Mouse (Mus musculus): ENCODE results near the gene Pdpr. TPM values are rescaled to one million over a fixed set of nuclear protein-coding genes. Genes with fewer than 3 reads are reported as not detected.
A peak's percentile ranks its signal among the peaks of the same experiment; 100 is the strongest.
"Not testable (repeated sequence)": the region's sequence is repeated elsewhere in the genome, so short reads cannot be mapped to it uniquely, and the experiment has no call there.

The Pdpr gene
- total RNA-seq, 1 experiment from 2014 or later = 14.7 TPM

GRCm38 (mm10) chr8:111081580-111082258, 12.7 kb upstream of the Pdpr start:
- ATAC-seq (replicated peaks; ENCODE audit: insufficient number of reproducible peaks, low FRiP score, low TSS enrichment, poor library complexity, severe bottlenecking) = no peak

GRCm38 (mm10) chr8:111083936-111084335, 10.5 kb upstream of the Pdpr start:
- not testable (repeated sequence) for ATAC-seq (replicated peaks; ENCODE audit: insufficient number of reproducible peaks, low FRiP score, low TSS enrichment, poor library complexity, severe bottlenecking)

GRCm38 (mm10) chr8:111090126-111090525, 4.3 kb upstream of the Pdpr start:
- peak; percentile 67; the same call in 1 of the 2 replicates for ATAC-seq (replicated peaks; ENCODE audit: insufficient number of reproducible peaks, low FRiP score, low TSS enrichment, poor library complexity, severe bottlenecking)

- ATAC-seq (replicated peaks; ENCODE audit: insufficient number of reproducible peaks, low FRiP score, low TSS enrichment, poor library complexity, severe bottlenecking) = no peak
These were observed 2.7 kb upstream of the Pdpr start for GRCm38 (mm10) chr8:111091706-111092105.

DNA sequence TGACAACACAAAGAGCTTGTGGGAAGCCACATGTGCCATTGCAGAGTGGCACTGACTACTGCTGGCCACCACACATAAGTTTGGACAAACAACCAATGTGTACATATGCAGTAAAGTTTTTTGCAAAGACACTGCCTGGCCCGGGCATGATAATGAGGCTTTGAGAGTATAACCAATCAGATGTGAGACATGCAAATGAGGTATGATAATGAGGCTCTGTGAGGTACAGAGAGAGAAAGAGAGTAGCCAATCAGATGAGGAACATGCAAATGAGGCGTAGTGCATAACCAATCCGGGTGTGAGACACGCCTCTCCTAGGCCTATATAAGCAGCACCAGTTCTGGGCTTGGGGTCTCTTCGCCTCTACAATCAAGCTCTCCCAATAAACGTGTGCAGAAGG, 2.1 kb upstream of the Pdpr start, which contains the start of gene Clec18a:
Gene Clec18a (minus strand): TSS at position 101 of the 400 bp plus-strand sequence.
- ATAC-seq (replicated peaks; ENCODE audit: insufficient number of reproducible peaks, low FRiP score, low TSS enrichment, poor library complexity, severe bottlenecking) = not testable (repeated sequence)

DNA sequence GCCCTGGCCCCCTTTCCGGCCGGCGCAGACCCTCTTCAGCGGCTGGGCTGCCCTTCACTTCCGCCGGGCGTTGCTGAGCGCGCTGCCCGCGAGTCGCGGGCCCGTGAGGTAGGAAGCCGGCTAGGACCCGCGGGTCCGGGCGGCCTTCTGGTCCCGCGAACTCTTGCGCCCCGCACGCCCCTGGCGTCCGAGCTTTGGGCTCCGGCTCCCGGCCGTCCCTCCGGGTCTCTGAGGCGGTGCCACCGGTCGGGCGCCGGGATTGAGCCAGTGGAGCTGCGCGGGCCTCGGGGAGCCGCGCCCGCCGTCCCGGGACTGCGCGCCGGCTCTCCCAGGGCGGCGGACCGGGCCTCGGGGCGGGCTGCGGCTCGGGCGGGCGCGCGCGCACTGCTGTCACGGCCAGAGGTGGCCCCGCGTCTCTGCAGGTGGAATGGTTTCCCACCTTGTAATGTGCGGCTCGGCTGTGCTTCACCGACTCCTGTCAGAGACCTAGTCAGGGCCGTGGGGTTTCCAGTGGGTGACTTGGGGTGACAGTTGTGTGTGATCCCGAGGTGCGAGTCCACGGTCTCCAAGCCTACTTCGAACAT, 381 bp downstream of the Pdpr start:
- ATAC-seq (replicated peaks; ENCODE audit: insufficient number of reproducible peaks, low FRiP score, low TSS enrichment, poor library complexity, severe bottlenecking) = 0 out of 2 replicates have a peak, but pooled peaks have one; percentile 5

DNA sequence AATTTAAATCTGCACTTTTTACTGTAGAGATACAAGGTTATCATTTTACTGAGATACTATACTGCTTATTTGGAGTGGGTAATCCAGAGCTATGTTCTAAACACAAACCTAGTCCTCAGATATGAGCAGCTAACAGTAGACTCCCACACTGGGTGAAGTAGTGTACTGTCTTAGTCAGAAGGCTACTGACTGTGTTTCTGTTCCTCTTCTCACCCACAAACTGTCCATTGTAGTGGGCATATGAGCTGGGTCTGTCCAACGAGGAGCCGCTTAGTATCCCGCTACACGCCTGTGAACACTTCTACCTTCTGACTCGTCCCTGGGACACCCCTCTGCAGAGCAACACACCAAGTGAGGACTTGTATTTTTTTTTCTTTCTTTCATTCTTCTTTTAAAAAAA, 20.5 kb downstream of the Pdpr start:
- no peak for ATAC-seq (replicated peaks; ENCODE audit: insufficient number of reproducible peaks, low FRiP score, low TSS enrichment, poor library complexity, severe bottlenecking)

DNA sequence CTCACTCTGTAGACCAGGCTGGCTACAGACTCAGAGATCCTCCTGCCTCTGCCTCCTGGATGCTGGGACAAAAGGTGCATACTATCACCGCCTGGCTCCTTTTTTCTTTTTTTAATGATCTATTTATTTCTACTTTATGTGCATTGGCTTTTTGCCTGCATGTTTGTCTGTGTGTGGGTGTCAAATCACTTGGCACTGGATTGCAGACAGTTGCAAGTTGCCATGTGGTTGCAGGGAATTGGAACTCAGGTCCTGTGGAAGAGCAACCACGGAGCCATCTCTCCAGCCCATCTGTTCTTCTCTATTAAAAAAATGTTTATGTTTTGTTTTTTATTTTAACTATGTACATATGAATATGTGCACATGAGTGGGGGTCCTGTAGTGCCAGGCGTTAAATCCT, 25.1 kb downstream of the Pdpr start:
- no peak for ATAC-seq (replicated peaks; ENCODE audit: insufficient number of reproducible peaks, low FRiP score, low TSS enrichment, poor library complexity, severe bottlenecking)

- no peak for ATAC-seq (replicated peaks; ENCODE audit: insufficient number of reproducible peaks, low FRiP score, low TSS enrichment, poor library complexity, severe bottlenecking)
These were observed 36.3 kb downstream of the Pdpr start for GRCm38 (mm10) chr8:111130756-111131155.

GRCm38 (mm10) chr8:111142521-111142920, 48.1 kb downstream of the Pdpr start:
- ATAC-seq (replicated peaks; ENCODE audit: insufficient number of reproducible peaks, low FRiP score, low TSS enrichment, poor library complexity, severe bottlenecking) = no peak

GRCm38 (mm10) chr8:111144901-111145459, 50.5 kb downstream of the Pdpr start:
- ATAC-seq (replicated peaks; ENCODE audit: insufficient number of reproducible peaks, low FRiP score, low TSS enrichment, poor library complexity, severe bottlenecking) = 0 out of 2 replicates have a peak, but pooled peaks have one; percentile 18

GRCm38 (mm10) chr8:111145460-111146012, 51.1 kb downstream of the Pdpr start:
- peak; percentile 71 for ATAC-seq (replicated peaks; ENCODE audit: insufficient number of reproducible peaks, low FRiP score, low TSS enrichment, poor library complexity, severe bottlenecking)

DNA sequence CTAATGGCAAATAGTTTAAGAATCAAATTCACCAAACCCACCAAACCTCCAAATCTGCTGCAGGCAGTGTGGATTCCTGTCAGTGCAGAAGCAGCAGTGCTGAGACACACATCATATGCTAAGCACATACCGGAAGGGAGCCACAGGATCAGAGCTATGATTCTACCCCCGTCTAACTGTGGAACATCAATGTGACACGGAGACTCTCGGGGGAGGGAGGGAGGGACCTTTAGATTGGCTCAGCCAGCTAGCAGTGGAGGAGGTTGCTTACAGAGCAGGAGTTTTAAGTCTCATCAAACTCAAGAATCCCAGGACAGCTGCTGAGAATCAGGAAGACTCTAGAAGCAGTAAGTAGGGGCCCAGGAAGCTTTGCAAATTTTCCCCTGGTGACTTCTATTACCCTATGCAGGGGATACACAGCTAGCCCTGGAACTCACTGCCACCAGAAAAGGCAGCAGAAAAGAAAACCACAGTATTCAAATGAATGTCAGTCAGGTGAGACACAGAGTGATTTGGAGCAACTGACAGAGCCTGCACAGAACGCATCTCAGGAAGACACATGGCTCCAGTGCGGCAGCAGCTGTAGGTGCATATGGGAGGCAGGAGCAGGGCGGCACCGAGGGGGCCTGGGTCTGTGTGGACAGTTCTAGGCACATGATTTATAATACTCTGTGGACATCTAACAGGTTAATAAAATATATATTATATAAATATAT, 61.4 kb downstream of the Pdpr start:
- ATAC-seq (replicated peaks; ENCODE audit: insufficient number of reproducible peaks, low FRiP score, low TSS enrichment, poor library complexity, severe bottlenecking) = no peak

GRCm38 (mm10) chr8:111157617-111158016, 63.2 kb downstream of the Pdpr start:
- ATAC-seq (replicated peaks; ENCODE audit: insufficient number of reproducible peaks, low FRiP score, low TSS enrichment, poor library complexity, severe bottlenecking) = 0 out of 2 replicates have a peak, but pooled peaks have one; percentile 28

- ATAC-seq (replicated peaks; ENCODE audit: insufficient number of reproducible peaks, low FRiP score, low TSS enrichment, poor library complexity, severe bottlenecking) = no peak
These were observed 77.2 kb downstream of the Pdpr start for GRCm38 (mm10) chr8:111171661-111172060.

GRCm38 (mm10) chr8:111185472-111185947, 91.1 kb downstream of the Pdpr start:
- ATAC-seq (replicated peaks; ENCODE audit: insufficient number of reproducible peaks, low FRiP score, low TSS enrichment, poor library complexity, severe bottlenecking) = no peak
